Mouse (Mus musculus) bone marrow macrophage, adult 2 months (primary cell): ENCODE results near the gene Krt1.

Source experiments
- CTCF ChIP-seq: IDR thresholded peaks from 2 replicates; pipeline ENCODE4 v1.5.1; 2012; ENCODE audit warnings: low read depth, mild to moderate bottlenecking, low read length, moderate library complexity
- POLR2A ChIP-seq: IDR thresholded peaks from 2 replicates; pipeline ENCODE4 v1.6.1; 2012; ENCODE audit warnings: mild to moderate bottlenecking, low read depth, low read length, borderline replicate concordance

DNA sequence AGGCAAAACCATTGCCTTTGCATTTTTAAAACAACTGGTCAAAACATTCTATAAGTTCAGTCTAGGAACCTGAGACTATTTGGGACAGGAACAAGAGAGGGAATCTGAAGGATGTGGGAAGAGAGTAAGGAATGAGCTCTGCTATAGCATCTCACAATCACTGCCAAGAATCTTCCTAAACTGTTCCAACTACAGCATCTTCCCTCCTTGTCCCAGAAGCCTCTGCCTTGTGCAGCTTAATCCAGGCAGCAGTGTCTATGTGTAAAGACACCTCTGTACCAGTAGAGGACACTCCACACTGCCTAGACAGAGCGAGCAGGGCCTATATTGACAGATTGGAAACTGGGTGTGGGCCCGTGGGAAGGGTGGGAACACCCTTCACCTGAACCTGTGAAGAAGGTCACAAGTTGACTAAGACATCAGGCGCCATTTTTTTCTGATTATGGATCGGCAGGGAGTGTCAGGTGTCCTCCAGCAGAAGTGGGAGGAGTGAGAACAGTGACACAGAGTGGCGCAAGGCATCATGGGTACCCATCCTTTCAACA is 15.7 kb downstream of the Krt1 start:
- TF ChIP-seq CTCF, result no peak
- no peak for TF ChIP-seq POLR2A
